Mouse (Mus musculus) hindbrain, embryonic 13.5 days (tissue): ENCODE results near the gene Gm14698. TPM values are rescaled to one million over a fixed set of nuclear protein-coding genes. Genes with fewer than 3 reads are reported as not detected.
"Not testable (repeated sequence)": the region's sequence is repeated elsewhere in the genome, so short reads cannot be mapped to it uniquely, and the experiment has no call there.

ENCODE experiments used
- ATAC-seq: fragments of 200-750 bp; cut with Nextera tagmentation; 2 replicates; pipeline ENCODE4 v1.8.0; 2017; ENCODE audit warnings: moderate TSS enrichment; ENCODE audit not compliant: low FRiP score
- H3K27ac ChIP-seq: fragments of 300-500 bp; sonication (generic); 2 replicates; pipeline ENCODE4 v1.5.1; 2015; ENCODE audit warnings: inconsistent platforms, mild to moderate bottlenecking, moderate library complexity
- H3K27me3 ChIP-seq: fragments of 300-500 bp; sonication (generic); 2 replicates; pipeline ENCODE4 v1.6.1; 2015; ENCODE audit warnings: mild to moderate bottlenecking, inconsistent platforms
- H3K36me3 ChIP-seq: fragments of 300-500 bp; sonication (generic); 2 replicates; pipeline ENCODE4 v1.6.1; 2015; ENCODE audit warnings: mild to moderate bottlenecking, inconsistent platforms
- H3K4me1 ChIP-seq: fragments of 300-500 bp; sonication (generic); replicated peaks from 2 replicates; pipeline ENCODE4 v1.6.1; 2015; ENCODE audit warnings: inconsistent platforms
- H3K4me2 ChIP-seq: fragments of 300-500 bp; sonication (generic); 2 replicates; pipeline ENCODE4 v1.6.1; 2015; ENCODE audit warnings: inconsistent platforms, mild to moderate bottlenecking, moderate library complexity
- H3K4me3 ChIP-seq: fragments of 300-500 bp; sonication (generic); 2 replicates; pipeline ENCODE4 v1.5.1; 2015; ENCODE audit warnings: mild to moderate bottlenecking, inconsistent platforms
- H3K9ac ChIP-seq: fragments of 300-500 bp; sonication (generic); 2 replicates; pipeline ENCODE4 v1.6.1; 2015; ENCODE audit warnings: mild to moderate bottlenecking, inconsistent platforms
- H3K9me3 ChIP-seq: fragments of 300-500 bp; sonication (generic); 2 replicates; pipeline ENCODE4 v1.6.1; 2016; ENCODE audit warnings: inconsistent platforms
- WGBS: fragments of 180-500 bp; shearing (Covaris S2); methylation state at CpG from one replicate; pipeline ENCODE4 v1.1.7; 2015; 5-methylcytosine and 5-hydroxymethylcytosine counted together
- polyA plus RNA-seq: library from polyadenylated mRNA; unstranded; fragments of >200 nt; fragmentation: Nextera tagmentation; extraction: Ambion mirVana; gene quantifications from 2 replicates; pipeline ENCODE4 v1.2.1, GENCODE M21; 2015

Gene Gm14698
- polyA plus RNA-seq: 2.4 and 3.2 TPM in 2 replicates

GRCm38 (mm10) chrX:68821059-68821458 is at the start of gene Gm14698:
Gene Gm14698 (plus strand): TSS chrX:68821093.
- not testable (repeated sequence) for H3K9me3 ChIP-seq, H3K27me3 ChIP-seq, H3K36me3 ChIP-seq, H3K4me1 ChIP-seq, H3K27ac ChIP-seq
- ATAC-seq: peak; percentile 87
- Histone ChIP-seq H3K4me2 (peak within 1 kb of the TSS; percentile 49), H3K9ac (0 out of 2 replicates have a peak within 1 kb of the TSS, but pooled peaks have one; percentile 43), H3K4me3 (peak within 1 kb of the TSS; percentile 34)
- WGBS: 8% methylated on average over 15 of the region's 36 CpGs

- not testable (repeated sequence) for H3K4me1 ChIP-seq, H3K9me3 ChIP-seq, ATAC-seq, H3K9ac ChIP-seq, H3K36me3 ChIP-seq, H3K27ac ChIP-seq, H3K27me3 ChIP-seq
- WGBS: 39% methylated on average over 2 of the region's 2 CpGs
- Histone ChIP-seq H3K4me3 (peak overlapping the region; percentile 34; the same call in 1 of the 2 replicates), H3K4me2 (peak overlapping the region; percentile 49)
Measured at GRCm38 (mm10) chrX:68820449-68820848, 444 bp upstream of the Gm14698 start.

GRCm38 (mm10) chrX:68839548-68840444 is 18.9 kb downstream of the Gm14698 start:
- H3K4me1 ChIP-seq: no peaks in the 10 kb centered on the region
- H3K4me2 ChIP-seq: no peak overlapping the region
- H3K9ac ChIP-seq: no peak overlapping the region
- H3K27me3 ChIP-seq: no peaks in the 10 kb centered on the region
- 23% methylated on average over 5 of the region's 5 CpGs for WGBS
- no peaks in the 10 kb centered on the region for H3K9me3 ChIP-seq
- no peak overlapping the region for H3K4me3 ChIP-seq
- ATAC-seq: peak; percentile 72
- no peak overlapping the region for H3K27ac ChIP-seq
- no peaks in the 10 kb centered on the region for H3K36me3 ChIP-seq

GRCm38 (mm10) chrX:68865145-68865544 is 44.3 kb downstream of the Gm14698 start:
- Histone ChIP-seq H3K36me3 (no peaks in the 10 kb centered on the region), H3K9me3 (no peaks in the 10 kb centered on the region), H3K27me3 (no peaks in the 10 kb centered on the region), H3K4me2 (no peak overlapping the region), H3K27ac (no peak overlapping the region), H3K4me1 (no peaks in the 10 kb centered on the region), H3K9ac (no peak overlapping the region), H3K4me3 (no peak overlapping the region)
- 46% methylated on average over 2 of the region's 2 CpGs for WGBS
- no peak for ATAC-seq

Other genes with a start within 250 kb of the Gm14698 start
- gene Fmr1, start 142.6 kb upstream of the Gm14698 start, polyA plus RNA-seq: 52.2 and 53.5 TPM in 2 replicates
- gene Fmr1nb, start 59.3 kb upstream of the Gm14698 start, polyA plus RNA-seq: 0.26 TPM in 1 of 2 replicates, not detected in the other
- gene Gm6812, start 72.0 kb downstream of the Gm14698 start, polyA plus RNA-seq: not detected in 2 replicates